Mouse (Mus musculus): Measurements from ENCODE around the gene Sgce. TPM values are rescaled to one million over a fixed set of nuclear protein-coding genes. Genes with fewer than 3 reads are reported as not detected.

The Sgce gene
- 20.5 and 21.6 TPM in 2 replicates for polyA plus RNA-seq (2021; fragmentation: Nextera tagmentation)
- long read RNA-seq, experiment 1, transcript Sgce-201 (11 exons, 1,703 nt): minor isoform, 10 of 35 reads
- long read RNA-seq, experiment 1, transcript Sgce-205 (11 exons, 1,696 nt): major isoform, 12 of 35 reads
- long read RNA-seq, experiment 1, partial matches to known transcripts: 2 of 35 reads
- long read RNA-seq, experiment 1, other reads (novel, unspliced or antisense): 5 of 35 reads
- long read RNA-seq, experiment 2, transcript Sgce-204 (12 exons, 1,776 nt): minor isoform, 9 of 87 reads
- long read RNA-seq, experiment 2, transcript Sgce-205 (11 exons, 1,696 nt): major isoform, 35 of 87 reads
- long read RNA-seq, experiment 2, transcript Sgce-202 (10 exons, 1,547 nt): minor isoform, 10 of 87 reads
- long read RNA-seq, experiment 2, transcript Sgce-201 (11 exons, 1,703 nt): minor isoform, 16 of 87 reads
- long read RNA-seq, experiment 2, partial matches to known transcripts: 0 of 87 reads
- long read RNA-seq, experiment 2, other reads (novel, unspliced or antisense): 13 of 87 reads

GRCm38 (mm10) chr6:4746696-4747439 is at the start of gene Sgce, which contains the start of gene Peg10:
Sgce (minus strand) TSS chr6:4747207.
Peg10 (plus strand) TSS chr6:4747306.

Other genes with a start within 250 kb of the Sgce start
- gene Col1a2, start 242.4 kb downstream of the Sgce start, polyA plus RNA-seq (2021; fragmentation: Nextera tagmentation): 1.3 and 1.5 TPM in 2 replicates
- gene Casd1, start 146.4 kb downstream of the Sgce start, polyA plus RNA-seq (2021; fragmentation: Nextera tagmentation): 14.4 and 15.6 TPM in 2 replicates
- 0.73 and 0.84 TPM in 2 replicates for gene Peg10, start 99 bp upstream of the Sgce start, polyA plus RNA-seq (2021; fragmentation: Nextera tagmentation)
- gene Ppp1r9a, start 155.7 kb upstream of the Sgce start, polyA plus RNA-seq (2021; fragmentation: Nextera tagmentation): 40.0 and 46.6 TPM in 2 replicates

Data from layer of hippocampus, adult 6 months (tissue).